Mouse (Mus musculus): ENCODE data around the gene Gab1.

Gene Gab1

DNA sequence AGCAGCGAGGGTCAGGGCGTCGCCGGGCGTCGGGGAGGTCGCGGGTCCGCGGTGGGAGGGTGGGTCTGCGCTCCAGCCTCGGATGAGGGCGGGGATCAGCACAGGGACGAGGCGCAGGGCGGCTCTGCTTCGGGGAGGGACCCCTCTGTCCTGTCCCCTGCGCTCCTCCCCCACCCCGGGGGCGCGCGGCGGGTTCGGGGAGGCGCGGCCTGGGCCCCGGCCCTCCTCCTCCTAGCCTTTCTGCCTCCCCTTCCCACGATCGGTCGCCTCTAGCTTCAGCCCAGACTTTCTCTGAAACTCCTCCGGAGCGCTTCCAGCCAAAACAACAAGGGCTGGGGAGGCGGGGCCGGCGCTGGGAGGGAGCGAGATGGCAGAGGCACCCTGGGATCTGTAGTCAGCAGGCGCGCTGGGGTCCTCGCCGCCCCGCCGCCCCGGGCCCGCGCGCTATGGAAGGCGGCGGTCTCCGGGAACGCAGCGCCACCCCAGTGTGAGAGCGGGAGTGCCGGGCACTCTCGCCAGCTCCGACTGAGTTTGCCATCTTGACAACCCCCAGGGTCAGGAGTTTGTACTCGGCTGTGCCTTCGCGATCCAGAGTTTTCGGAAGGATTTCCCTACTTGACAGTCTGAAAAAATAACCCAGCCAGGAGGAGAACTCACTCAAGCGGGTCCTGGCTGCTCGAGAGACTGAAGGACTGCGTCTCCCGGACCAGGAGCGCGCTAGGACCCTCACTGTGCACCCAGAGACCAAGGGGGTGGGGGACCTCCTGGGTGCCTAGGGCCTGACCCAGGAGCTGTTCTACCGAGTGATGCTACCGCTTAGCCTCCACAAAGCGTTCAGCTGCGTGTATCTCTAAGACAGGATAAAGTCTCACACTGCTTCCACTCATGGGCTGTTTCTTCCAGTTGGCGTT is at the start of gene Gab1:
TSS of gene Gab1 (minus strand) at position 324 of the 911 bp plus-strand sequence.
- peak; percentile 57 for DNase-seq

DNA sequence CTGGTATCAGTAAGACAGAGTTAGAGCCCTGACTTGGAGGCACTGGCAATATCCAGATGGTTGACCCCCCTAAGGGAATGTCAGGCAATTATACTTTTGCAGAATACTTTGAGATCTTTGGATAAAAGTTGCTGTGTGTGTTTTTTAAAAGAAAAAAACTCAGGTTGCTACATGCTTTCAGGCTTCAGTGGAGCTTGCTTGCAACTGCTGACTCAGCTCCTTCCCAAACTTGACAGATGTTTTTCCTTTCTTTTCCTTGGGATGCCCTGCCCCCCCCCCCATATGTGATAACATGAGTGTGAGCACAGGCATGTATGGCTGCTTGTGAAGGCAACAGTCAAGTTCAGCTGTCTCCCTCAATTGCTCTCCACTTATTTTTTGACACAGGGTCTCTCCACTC is 48.5 kb upstream of the Gab1 start:
- no peak for DNase-seq

DNA sequence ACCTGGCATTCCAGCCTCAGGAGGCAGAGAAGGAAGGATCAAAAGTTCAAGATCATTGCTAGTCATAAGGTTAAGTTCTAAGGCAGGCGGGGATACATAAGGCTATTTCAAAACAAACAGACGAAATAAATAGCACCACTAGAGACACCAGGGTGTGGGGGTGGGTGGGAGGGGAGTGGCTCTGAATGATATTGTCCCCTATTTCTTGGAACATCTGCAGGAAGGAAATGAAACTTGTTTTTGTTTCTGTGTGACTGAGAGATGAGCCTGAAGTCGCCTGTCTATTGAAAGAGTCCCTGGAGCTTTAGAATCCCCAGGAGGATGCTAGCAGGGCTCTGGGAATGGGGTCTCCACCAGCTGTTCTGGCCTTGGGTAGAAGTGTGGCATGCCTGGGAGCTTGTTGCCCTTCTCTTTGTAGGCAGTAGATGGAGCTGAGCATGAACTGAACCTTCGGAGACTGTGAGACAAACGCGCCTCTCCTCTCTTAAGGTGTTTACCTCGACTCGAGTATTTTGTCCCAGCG is 43.5 kb upstream of the Gab1 start:
- DNase-seq: no peak

DNA sequence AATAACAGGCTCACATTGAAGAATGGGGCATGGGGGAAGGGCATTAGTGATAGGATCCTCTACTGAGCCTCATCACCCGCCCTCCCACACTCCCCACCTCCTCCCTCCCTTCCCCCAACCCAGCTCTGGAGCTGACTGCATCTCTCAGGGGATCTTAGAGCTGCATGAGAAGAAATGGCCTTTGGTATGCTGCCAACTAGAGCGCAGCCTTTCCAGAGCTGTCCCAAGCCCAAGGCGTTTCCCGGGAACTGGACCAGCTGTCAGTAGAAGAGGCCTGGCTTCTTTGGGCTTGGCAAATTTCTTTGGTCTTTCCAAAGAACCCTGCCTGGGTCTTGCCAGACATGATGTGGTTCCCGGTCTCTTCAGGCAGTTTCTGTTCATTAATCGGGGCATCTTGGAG is 42.3 kb upstream of the Gab1 start:
- peak; percentile 54 for DNase-seq

DNA sequence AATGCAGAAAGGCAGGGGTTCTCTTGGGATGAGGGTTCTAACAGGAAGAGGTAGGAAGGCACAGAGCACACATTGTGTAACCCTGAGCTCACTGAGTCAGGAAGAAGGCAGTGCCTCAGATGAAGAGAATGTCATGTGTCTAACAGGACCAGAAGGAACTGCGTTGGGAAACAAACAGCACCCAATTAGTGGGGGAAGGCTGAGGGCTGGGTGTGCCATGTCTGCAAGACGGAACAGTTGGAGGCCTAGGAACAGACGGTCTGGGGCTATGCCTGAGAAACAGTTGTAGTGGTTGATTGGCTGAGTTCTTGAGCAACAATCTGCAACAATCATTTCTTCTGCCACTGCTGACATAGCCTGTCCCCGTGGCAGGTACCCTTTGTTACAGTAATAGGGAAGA is 38.8 kb upstream of the Gab1 start:
- no peak for DNase-seq

DNA sequence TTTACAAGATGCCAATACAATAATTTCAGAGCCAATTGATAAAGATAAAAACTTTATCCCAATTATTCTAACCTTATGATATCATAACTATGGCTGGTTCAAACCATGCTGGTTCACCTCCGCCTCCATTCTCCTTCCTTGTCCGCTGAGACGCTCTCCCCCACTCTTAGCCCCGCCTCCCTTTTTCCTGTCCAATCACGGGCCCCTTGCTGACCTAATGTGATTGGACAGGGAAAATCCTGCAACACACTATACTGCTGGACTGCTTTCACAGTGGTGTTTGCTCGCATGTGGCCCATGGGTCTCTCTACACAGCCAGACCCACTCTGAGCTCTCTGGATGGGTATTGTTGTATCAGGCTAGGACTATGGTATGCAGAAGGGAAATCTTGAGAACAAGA is 38.2 kb upstream of the Gab1 start:
- DNase-seq: no peak

DNA sequence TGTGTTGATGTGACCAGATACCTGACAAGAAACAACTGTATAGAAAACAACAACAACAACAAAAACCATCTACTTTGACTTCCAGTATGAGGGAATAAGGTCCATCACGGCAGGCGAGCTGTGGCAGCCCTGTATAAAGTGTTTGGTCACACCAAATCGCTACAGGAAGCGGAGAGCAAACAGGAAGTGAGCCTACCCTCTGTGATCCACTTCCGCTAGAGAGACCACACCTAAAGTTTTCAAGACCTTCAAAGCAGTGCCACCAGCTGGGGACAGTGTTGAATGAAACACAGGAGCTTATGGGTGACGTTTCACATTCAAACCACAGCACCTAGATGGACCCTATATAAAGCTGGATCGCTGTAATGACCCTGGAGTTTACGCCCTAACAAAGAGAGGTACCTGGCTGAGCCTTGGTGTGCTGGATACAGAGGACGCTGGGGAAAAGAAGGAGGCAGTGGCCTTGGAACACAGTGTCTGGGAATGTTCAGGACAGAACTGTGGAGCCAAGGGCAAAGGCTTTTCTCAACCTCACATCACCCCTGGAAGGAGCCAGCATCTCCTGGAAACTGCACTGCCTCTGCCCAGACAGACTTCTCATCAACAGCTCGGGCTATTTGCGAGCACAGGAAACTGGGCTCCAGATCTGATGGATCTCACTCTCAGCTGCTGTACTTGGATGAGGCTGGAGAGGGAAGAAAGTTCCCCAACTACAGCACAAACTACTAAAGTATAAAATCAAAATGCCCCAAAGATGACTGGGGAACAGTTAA is 36.3 kb upstream of the Gab1 start:
- DNase-seq: no peak

DNA sequence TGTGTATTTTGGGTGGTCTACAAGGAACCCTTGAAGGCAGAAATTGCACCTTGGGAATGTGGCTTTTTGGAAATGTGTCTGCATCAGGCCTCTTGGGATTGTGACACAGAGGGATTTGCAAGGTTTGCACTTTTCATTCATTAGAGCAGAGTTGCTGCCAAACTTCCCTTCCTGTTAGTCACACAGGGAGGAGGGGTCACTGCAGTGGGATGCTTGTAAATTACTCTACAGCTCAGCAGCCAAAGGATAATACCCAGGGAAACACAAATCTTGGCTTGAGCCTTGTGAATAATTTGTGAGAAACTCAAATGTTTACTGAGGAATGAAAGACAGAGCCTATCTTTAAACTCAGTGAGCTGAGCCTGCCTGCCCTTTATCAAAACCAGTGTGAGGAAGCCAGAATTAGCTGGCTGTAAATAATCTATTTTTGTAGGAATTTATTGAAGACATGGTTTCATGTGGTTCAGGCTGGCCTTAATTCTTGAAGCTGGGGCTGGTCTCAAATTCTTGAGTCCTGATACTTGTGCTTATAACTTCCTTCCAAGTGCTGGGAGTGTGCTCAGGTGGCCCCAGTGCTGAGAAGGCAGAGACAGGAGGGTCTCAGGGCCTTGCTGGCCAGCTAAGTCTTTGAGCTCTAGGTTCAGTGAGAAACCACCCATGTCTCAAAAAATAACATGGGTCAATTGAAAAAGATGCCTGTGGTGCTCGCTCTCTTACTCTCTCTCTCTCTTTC is 32.9 kb upstream of the Gab1 start:
- DNase-seq: no peak

DNA sequence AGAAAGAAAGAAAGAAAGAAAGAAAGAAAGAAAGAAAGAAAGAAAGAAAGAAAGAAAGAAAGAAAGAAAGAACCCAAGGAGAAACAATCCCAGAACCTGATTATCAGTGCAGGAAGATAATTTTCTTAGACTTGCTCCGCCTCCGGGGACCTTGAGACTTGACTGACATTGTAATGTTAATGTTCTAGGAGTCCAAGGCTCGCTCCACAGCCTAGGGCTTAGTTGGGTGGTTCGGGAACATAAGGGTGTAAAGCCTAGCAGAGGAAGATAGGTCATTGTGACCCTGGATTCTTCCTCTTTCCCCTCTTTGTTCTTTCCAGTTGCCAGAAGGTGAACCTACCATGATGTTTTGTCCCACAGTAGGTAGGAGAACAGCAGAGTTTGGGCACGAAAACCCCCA is 31.1 kb upstream of the Gab1 start:
- no peak for DNase-seq

DNA sequence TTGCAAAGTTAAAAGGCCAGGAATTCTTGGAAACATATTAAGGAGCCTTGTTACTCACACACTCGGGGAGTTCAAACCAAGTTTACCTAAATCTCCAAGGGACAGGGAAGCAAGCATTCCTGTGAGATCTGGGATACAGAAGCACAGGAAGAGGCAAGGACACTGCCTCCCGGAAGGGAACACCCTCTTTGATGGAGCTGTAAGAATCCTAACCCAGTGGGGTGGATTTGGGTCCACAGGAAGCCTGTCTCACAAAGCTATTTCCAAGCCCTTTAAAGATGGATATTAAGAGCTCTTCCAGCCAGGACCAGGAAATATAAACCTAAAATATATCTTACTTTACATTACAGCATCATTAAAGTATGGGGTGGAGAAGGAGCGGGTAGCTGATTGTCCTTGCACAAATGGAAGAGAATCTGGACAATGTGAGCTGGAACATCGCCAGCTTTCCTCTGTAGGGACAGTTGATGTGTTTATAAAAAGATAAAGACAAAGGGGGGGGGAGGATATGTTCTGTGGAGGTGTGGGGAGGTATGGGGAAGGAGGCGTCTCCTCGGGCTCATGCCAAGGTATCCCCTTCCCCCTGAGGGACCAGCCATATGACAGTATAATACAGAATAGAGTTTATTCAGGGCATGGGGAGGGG is 28.1 kb upstream of the Gab1 start:
- DNase-seq: no peak

DNA sequence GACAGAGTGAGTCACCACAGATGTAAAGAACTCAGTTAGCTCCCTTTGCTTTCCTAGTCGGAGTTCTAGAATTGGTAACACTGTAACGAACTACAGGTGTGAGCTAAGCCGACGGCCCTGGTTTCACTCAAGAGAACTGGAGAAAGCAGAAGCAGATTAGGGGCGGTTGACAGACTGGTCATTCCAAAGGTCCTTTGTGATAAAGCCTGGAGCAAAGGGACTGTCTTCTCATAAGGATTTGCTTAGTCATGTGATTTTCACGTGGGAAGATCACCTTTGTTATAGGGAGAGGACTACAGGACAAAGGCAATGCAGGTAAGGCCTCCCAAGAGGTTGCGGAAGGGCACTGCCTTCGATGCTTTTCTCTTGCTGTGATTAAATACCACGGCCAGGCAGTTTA is 22.0 kb upstream of the Gab1 start:
- no peak for DNase-seq

DNA sequence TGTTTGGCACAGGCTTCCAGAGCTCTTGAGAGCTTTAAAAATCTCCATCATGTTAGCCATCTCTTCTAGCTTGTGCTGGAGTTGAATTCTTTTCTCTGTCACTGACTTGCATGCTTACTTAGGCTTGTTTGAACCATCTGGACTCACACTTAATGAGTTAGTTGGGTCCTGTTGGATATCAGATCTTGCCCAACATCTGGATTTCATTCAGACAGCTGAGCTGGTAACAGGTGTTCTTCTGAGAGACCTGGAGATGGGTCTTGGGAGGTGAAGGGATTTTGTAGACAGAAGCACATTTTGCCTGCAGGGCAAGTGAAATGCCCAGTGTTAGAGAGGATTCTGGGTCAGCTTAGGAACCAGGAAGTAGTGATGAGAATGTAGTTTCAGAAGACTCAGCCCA is 19.0 kb upstream of the Gab1 start:
- DNase-seq: no peak

DNA sequence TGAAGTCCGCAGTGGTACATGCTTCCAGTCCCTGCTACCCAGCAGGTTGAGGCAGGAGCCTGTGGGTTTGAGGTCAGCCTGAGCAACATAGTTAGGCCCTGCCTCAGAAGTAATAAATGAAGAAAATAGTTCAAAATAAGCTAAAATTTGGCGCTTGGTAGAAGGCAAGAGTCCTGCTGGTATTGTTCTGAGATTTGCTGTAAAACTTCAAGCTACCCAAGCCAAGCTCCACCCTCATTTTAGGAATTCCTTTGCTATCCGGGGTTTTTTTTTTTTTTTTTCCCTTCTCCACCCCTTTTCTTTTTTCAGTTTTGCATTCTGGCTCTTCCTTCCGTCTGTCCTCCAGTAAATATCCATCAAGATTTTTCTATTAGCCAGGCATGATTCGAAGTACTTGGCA is 15.7 kb upstream of the Gab1 start:
- no peak for DNase-seq

DNA sequence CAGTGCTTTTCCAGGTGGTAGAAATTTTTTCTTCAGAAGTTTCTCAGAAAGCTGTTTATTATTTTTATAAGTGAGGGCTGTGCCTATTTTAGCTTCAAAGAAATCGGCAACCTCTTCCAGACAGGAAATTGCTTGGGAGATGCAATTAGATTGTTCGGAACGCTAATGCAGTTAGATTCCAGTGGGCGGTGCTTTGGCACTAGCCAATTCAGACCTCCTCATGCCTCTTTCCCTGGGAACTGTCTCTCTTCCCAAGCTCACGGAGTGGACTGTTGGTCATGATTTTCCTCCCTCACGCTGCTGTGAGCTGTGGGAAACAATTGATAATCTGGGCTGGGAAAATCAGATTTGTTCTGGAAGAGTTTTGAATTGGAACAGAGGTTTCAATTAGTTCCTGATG is 15.1 kb upstream of the Gab1 start:
- DNase-seq: no peak

DNA sequence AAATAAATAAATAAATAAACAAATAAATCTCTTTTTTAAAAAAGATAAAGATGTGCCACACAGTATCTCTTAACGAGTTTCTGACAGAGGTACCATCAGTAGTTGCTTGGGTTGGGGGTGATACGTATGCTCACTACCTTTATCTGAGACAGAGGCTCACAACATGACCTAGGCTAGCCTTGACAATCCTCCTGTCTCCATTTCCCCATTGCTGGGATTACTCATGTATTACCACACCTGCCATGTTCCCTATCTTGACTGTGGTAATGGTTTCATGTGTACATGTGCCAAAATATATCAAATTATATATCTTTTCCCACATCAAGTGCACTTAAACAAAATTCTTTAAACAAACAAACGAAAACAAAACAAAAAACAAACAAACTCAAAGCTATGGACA is 14.2 kb upstream of the Gab1 start:
- DNase-seq: no peak

DNA sequence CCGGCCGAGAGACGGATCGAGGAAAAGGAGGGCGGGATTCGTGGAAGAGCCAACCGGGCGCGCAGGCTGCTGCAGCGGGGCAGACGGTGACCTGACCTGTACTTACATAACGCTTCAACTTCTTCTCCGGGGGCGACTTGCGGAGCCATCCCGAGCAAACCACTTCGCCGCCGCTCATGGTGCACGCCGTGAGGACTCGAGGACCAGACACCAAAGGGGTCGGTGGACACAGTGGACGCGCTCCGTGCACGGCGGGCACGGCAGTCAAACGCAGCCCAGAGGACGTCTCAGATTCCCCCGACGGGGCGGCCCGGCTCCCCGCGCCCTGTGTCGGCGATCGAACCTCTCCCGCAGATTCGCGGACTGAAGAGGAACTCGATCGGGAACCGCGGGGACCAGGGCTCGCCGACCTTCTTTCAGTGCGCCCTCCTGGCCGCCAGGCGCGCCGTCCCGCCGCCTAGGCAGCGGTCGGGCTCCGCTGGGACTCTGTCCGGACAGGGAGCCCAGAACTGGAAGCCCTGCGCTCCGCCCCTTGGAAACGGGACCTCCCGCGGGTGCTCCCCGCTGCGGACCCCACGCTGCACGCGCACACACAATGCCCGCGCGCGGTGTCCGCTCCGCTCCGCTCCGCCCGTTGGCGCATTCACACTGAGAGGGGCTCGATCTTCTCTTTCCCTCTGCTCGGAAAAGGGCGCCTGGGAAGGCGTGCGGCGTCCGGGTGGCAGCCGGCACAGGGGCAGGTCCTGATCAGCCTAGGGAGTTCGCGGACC is 708 bp downstream of the Gab1 start:
- peak; percentile 39 for DNase-seq

DNA sequence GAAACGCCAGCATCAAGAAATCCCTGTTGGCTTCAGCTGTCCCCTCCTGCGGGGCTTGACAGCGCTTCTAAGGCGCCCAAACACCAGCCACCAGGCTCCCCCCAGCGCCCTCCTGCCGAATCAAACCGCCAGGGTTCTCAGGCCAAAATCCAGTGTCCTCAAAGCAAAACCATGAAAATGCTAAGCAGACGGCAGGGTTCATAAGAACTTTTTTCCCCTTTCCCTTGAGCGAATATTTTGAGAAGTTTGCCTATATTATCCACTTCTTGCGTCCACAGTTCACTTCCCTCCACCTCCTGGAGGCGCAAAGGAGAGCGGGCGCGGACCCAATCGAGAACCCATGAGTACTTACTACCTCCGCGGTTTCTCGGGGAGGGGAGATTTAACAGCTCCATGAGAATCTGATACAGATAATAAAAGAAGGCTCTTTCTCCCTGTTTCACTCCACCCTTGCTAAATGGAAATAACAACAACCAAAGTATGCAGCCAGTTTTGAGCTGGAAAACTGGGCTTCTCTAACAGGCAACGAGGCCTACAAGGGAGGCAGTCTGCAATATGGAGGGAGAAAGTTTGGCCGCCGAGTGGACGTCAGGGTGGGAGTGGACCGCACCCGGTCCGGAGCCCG is 1.4 kb downstream of the Gab1 start:
- peak; percentile 25 for DNase-seq

DNA sequence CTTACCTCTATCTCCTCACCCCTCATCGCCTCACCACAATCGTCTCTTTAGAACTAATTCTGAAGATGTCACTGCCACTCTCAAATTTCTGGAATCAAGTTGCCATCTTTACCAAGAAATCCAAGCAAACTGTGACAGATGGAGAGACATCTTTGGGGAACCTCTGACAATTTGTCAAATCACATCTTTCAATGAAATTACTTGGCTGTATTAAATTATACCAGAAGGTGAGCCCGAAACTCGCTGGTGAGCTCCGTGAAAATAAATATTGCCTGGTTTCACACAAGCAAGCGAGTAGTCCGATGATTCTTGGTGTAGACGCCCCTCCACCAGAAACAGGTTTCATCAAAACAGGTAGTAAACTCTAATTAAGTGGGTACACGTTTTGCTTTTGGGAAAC is 2.2 kb downstream of the Gab1 start:
- no peak for DNase-seq

DNA sequence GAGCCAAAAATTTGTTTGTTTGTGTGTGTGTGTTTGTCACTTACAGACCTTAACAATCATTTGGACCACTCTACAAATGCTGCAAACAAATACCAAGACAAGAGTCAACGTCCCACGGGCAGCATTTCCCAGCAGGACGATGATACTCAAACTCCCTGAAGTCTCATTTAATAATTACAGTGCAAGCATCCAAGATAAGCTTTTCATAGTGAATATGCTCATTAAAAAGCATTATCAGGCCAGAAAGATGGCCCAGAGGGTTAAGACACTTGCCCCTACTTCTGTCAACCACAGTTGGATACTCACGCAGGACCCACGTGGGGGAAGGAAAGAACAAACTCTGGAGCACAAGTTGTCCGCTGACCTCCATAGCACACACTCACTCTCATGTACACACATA is 4.8 kb downstream of the Gab1 start:
- DNase-seq: no peak

DNA sequence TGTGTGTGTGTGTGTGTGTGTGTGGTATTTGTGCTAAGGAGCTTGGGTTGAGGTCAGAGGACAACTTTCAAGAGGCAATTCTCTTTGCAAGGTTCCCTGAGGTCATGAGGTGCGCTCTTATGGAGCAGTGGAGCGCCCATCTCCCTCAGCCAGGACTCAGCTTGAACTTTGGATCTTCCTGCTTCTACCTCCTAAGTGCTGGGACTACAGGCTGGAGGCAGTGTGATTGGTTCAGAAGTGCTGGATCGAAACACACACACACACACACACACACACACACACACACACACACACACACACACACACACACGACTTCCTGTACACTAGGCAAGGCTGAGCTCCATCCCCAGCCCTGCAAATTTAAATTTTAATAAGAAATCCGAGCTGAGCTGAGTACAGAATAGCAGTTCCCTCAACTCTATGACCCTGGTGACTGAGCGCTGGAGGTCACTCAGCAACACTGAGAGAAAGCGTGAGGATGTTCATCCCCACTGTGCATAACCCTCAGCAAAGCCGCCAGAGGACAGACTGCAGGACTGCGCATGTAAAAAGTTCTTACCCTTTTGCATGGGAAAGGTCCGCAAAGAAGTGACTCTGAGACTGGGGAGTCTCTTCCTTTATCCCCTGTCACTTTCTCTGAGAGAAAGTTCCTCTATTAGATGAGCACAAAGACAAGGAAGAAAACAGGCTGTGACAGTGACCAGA is 6.4 kb downstream of the Gab1 start:
- no peak for DNase-seq

DNA sequence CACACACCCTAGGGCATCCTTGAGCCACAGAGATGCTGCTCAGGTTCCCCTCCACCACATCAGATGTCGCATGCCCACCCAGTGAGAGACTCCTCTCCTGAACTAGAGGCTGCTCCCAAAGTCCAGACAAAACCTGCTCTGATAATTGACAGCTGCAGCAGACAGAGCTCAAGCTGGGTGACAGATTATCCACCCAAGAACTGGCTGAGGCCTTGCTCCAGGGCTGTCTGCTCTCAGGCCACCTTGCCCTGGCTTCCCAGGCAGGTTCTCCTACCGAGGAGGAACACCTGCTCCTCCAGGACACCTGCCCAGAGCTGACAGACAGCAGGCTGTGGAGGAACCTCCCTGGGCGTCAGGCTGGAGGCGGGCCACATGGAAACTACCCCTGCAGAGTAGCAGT is 7.6 kb downstream of the Gab1 start:
- peak; percentile 90 for DNase-seq
